Mouse (Mus musculus) MEL (cell line): Measurements from ENCODE around the gene Tspan2. TPM values are rescaled to one million over a fixed set of nuclear protein-coding genes. Genes with fewer than 3 reads are reported as not detected.

Experiments used
- DNase-seq: peaks from one replicate; pipeline ENCODE4 v3.0.0; 2011; ENCODE audit warnings: low read depth, low spot score
- H3K27ac ChIP-seq: 2 replicates; pipeline ENCODE4 v1.5.1; 2012; ENCODE audit warnings: low read depth, mild to moderate bottlenecking, control low read depth, low read length, moderate library complexity; ENCODE audit not compliant: control insufficient read depth
- H3K27me3 ChIP-seq, 2 experiments: fragments of 150-350 bp in 1 of 2; sonication (generic) in 1 of 2; 2 replicates each; pipeline ENCODE4 v1.6.1; 2012; ENCODE audit warnings: low read length in 2 of 2, mild to moderate bottlenecking in 2 of 2, improper control_type of control experiment in 1 of 2, moderate library complexity in 1 of 2; ENCODE audit not compliant: insufficient read depth in 2 of 2, control insufficient read depth in 1 of 2
- H3K36me3 ChIP-seq, 2 experiments: 2 replicates each; pipeline ENCODE4 v1.6.1; 2012 to 2014; ENCODE audit warnings: low read length in 2 of 2, improper control_type of control experiment in 1 of 2, inconsistent platforms in 1 of 2, mild to moderate bottlenecking in 1 of 2; ENCODE audit not compliant: insufficient read depth in 2 of 2, control insufficient read depth in 1 of 2
- H3K4me1 ChIP-seq, 2 experiments: fragments of 150-350 bp in 1 of 2; sonication (generic) in 1 of 2; 2 replicates each; pipeline ENCODE4 v1.6.1; 2012; ENCODE audit warnings: low read length in 2 of 2, improper control_type of control experiment in 1 of 2, mild to moderate bottlenecking in 1 of 2; ENCODE audit not compliant: insufficient read depth in 2 of 2, control insufficient read depth in 1 of 2
- H3K4me3 ChIP-seq, 2 experiments: fragments of 150-350 bp in 1 of 2; sonication (generic) in 1 of 2; 2 replicates each; pipeline ENCODE4 v1.5.1; 2012; ENCODE audit warnings: low read depth in 2 of 2, low read length in 2 of 2, mild to moderate bottlenecking in 2 of 2, moderate library complexity in 2 of 2, control low read depth in 1 of 2, improper control_type of control experiment in 1 of 2; ENCODE audit not compliant: control insufficient read depth in 1 of 2, insufficient read depth in 1 of 2
- H3K79me2 ChIP-seq: 2 replicates; pipeline ENCODE4 v1.6.1; 2012; ENCODE audit warnings: mild to moderate bottlenecking, low read length, moderate library complexity; ENCODE audit not compliant: control insufficient read depth, poor library complexity, insufficient read depth
- H3K9ac ChIP-seq: 2 replicates; pipeline ENCODE4 v1.6.1; 2012; ENCODE audit warnings: low read depth, mild to moderate bottlenecking, control low read depth, low read length, moderate library complexity; ENCODE audit not compliant: control insufficient read depth, poor library complexity, severe bottlenecking
- H3K9me3 ChIP-seq: fragments of 150-350 bp; sonication (generic); replicated peaks from 2 replicates; pipeline ENCODE4 v1.6.1; 2012; ENCODE audit warnings: mild to moderate bottlenecking, low read length, improper control_type of control experiment, moderate library complexity; ENCODE audit not compliant: insufficient read depth
- CHD2 ChIP-seq: IDR thresholded peaks from 2 replicates; pipeline ENCODE4 v1.6.1; 2011; ENCODE audit warnings: low read length, improper control_type of control experiment
- CTCF ChIP-seq, 3 experiments: IDR thresholded peaks in 2 of 3; conservative IDR thresholded peaks in 1 of 3; 2 replicates each; pipeline ENCODE4 v1.5.1; 2011 to 2012; ENCODE audit warnings: low read length in 3 of 3, low read depth in 2 of 3, mild to moderate bottlenecking in 2 of 3, improper control_type of control experiment in 1 of 3, inconsistent platforms in 1 of 3, mixed read lengths in 1 of 3, moderate library complexity in 1 of 3; ENCODE audit not compliant: control insufficient read depth in 1 of 3, insufficient read depth in 1 of 3, poor library complexity in 1 of 3, severe bottlenecking in 1 of 3
- ELF1 ChIP-seq: IDR thresholded peaks from 2 replicates; pipeline ENCODE4 v1.6.1; 2014; ENCODE audit warnings: low read depth, mild to moderate bottlenecking, inconsistent platforms, low read length, improper control_type of control experiment, moderate library complexity
- GATA1 ChIP-seq: IDR thresholded peaks from 2 replicates; pipeline ENCODE4 v1.6.1; 2011; ENCODE audit warnings: low read depth, low read length, improper control_type of control experiment
- JUND ChIP-seq: IDR thresholded peaks from 2 replicates; pipeline ENCODE4 v1.6.1; 2011; ENCODE audit warnings: low read depth, mild to moderate bottlenecking, improper control_type of control experiment, low read length
- MAFK ChIP-seq: IDR thresholded peaks from 2 replicates; pipeline ENCODE4 v1.6.1; 2011; ENCODE audit warnings: low read depth, mild to moderate bottlenecking, low read length, improper control_type of control experiment, borderline replicate concordance
- MAX ChIP-seq: IDR thresholded peaks from 2 replicates; pipeline ENCODE4 v1.6.1; 2011; ENCODE audit warnings: low read length, improper control_type of control experiment
- MEF2A ChIP-seq: IDR thresholded peaks from 2 replicates; pipeline ENCODE4 v1.6.1; 2014; ENCODE audit warnings: low read depth, mild to moderate bottlenecking, inconsistent platforms, low read length, improper control_type of control experiment; ENCODE audit not compliant: poor library complexity, insufficient replicate concordance, severe bottlenecking; ENCODE audit errors: extremely low read depth
- MXI1 ChIP-seq: IDR thresholded peaks from 2 replicates; pipeline ENCODE4 v1.6.1; 2011; ENCODE audit warnings: mild to moderate bottlenecking, low read depth, low read length, improper control_type of control experiment
- NRF1 ChIP-seq: IDR thresholded peaks from 2 replicates; pipeline ENCODE4 v1.6.1; 2014; ENCODE audit warnings: low read depth, mild to moderate bottlenecking, inconsistent platforms, low read length, improper control_type of control experiment, moderate library complexity; ENCODE audit not compliant: poor library complexity, insufficient read depth, severe bottlenecking
- POLR2AphosphoS2 ChIP-seq: IDR thresholded peaks from 2 replicates; pipeline ENCODE4 v1.6.1; 2011; ENCODE audit warnings: low read length, improper control_type of control experiment
- POLR2AphosphoS5 ChIP-seq: IDR thresholded peaks from 2 replicates; pipeline ENCODE4 v1.6.1; 2012; ENCODE audit warnings: low read depth, borderline replicate concordance, mild to moderate bottlenecking, inconsistent platforms, low read length, moderate library complexity, mixed read lengths
- RAD21 ChIP-seq: IDR thresholded peaks from 2 replicates; pipeline ENCODE4 v1.6.1; 2011; ENCODE audit warnings: mild to moderate bottlenecking, low read depth, low read length, improper control_type of control experiment
- SMC3 ChIP-seq: IDR thresholded peaks from 2 replicates; pipeline ENCODE4 v1.6.1; 2011; ENCODE audit warnings: low read depth, low read length, improper control_type of control experiment
- TCF12 ChIP-seq: IDR thresholded peaks from 2 replicates; pipeline ENCODE4 v1.6.1; 2014; ENCODE audit warnings: low read depth, mild to moderate bottlenecking, inconsistent platforms, low read length, improper control_type of control experiment, moderate library complexity
- UBTF ChIP-seq: IDR thresholded peaks from 2 replicates; pipeline ENCODE4 v1.6.1; 2012; ENCODE audit warnings: low read depth, mild to moderate bottlenecking, inconsistent platforms, low read length, improper control_type of control experiment, moderate library complexity, borderline replicate concordance; ENCODE audit not compliant: insufficient read depth
- USF2 ChIP-seq, 2 experiments: IDR thresholded peaks; 2 replicates each; pipeline ENCODE4 v1.6.1; 2011 to 2012; ENCODE audit warnings: improper control_type of control experiment in 2 of 2, low read length in 2 of 2, borderline replicate concordance in 1 of 2, inconsistent platforms in 1 of 2, low read depth in 1 of 2, mild to moderate bottlenecking in 1 of 2; ENCODE audit not compliant: insufficient read depth in 1 of 2
- ZC3H11A ChIP-seq: IDR thresholded peaks from 2 replicates; pipeline ENCODE4 v1.6.1; 2012; ENCODE audit warnings: low read depth, mild to moderate bottlenecking, inconsistent platforms, low read length, improper control_type of control experiment
- ZKSCAN1 ChIP-seq: IDR thresholded peaks from 2 replicates; pipeline ENCODE4 v1.6.1; 2012; ENCODE audit warnings: low read depth, mild to moderate bottlenecking, inconsistent platforms, low read length, improper control_type of control experiment, moderate library complexity
- polyA plus RNA-seq, 2 experiments: library from polyadenylated mRNA; stranded (reverse) in 1 of 2; unstranded in 1 of 2; fragments of >175 nt in 1 of 2; fragments of >200 nt in 1 of 2; gene quantifications; 2 replicates each; pipeline versions ENCODE4 v1.2.1 to v1.2.4; 2012; ENCODE audit warnings: low replicate concordance in 2 of 2, low read depth in 1 of 2; ENCODE audit not compliant: insufficient read length in 2 of 2, insufficient read depth in 1 of 2, missing spikeins in 1 of 2
- total RNA-seq: library from RNA; depleted of rRNA; stranded (reverse); fragments of 300-350 nt; gene quantifications from 2 replicates; pipeline ENCODE4 v1.2.3, GENCODE M21; 2012

The Tspan2 gene
- total and polyA plus RNA-seq, 3 experiments = not detected

GRCm38 (mm10) chr3:102691802-102692484, 42.4 kb upstream of the Tspan2 start:
- H3K27ac ChIP-seq = no peak overlapping the region
- no peak overlapping the region for H3K9ac ChIP-seq
- no peak for TF ChIP-seq MEF2A
- no peak for TF ChIP-seq UBTF
- TF ChIP-seq JUND = no peak
- TF ChIP-seq GATA1 = no peak
- TF ChIP-seq ZC3H11A = peak; percentile 52
- TF ChIP-seq RAD21 = peak; percentile 71
- TF ChIP-seq TCF12 = no peak
- TF ChIP-seq MXI1 = no peak
- no peak for TF ChIP-seq CHD2
- no peak for TF ChIP-seq ZKSCAN1
- peak; percentile 85; the same call in 1 of the 2 replicates for TF ChIP-seq POLR2AphosphoS5
- TF ChIP-seq CTCF (IDR thresholded peaks at IDR 0.05 in 2 of 3, conservative IDR thresholded peaks at IDR 0.05 in 1 of 3; ENCODE audit: control insufficient read depth in 1 of 3, insufficient read depth in 1 of 3, low read depth in 2 of 3, low read length in 3 of 3, poor library complexity in 1 of 3, severe bottlenecking in 1 of 3) = peak; percentile 56 to 75 (median 70)
- no peak for TF ChIP-seq NRF1
- no peak for TF ChIP-seq MAFK
- peak; percentile 73 for TF ChIP-seq SMC3
- no peak for TF ChIP-seq USF2 (IDR thresholded peaks at IDR 0.05; ENCODE audit: borderline replicate concordance in 1 of 2, insufficient read depth in 1 of 2, low read depth in 1 of 2, low read length in 2 of 2)
- TF ChIP-seq MAX = no peak
- H3K36me3 ChIP-seq = no peaks in the 10 kb centered on the region
- DNase-seq = peak; percentile 34
- no peaks in the 10 kb centered on the region for H3K79me2 ChIP-seq
- H3K27me3 ChIP-seq = no peaks in the 10 kb centered on the region
- no peaks in the 10 kb centered on the region for H3K4me1 ChIP-seq
- no peak overlapping the region for H3K4me3 ChIP-seq
- no peaks in the 10 kb centered on the region for H3K9me3 ChIP-seq

GRCm38 (mm10) chr3:102692758-102693325, 41.5 kb upstream of the Tspan2 start:
- no peaks in the 10 kb centered on the region for H3K27me3 ChIP-seq
- no peak overlapping the region for H3K27ac ChIP-seq
- H3K4me3 ChIP-seq = no peak overlapping the region
- H3K9me3 ChIP-seq = no peaks in the 10 kb centered on the region
- DNase-seq = no peak
- TF ChIP-seq NRF1 (no peak), POLR2AphosphoS2 (no peak), SMC3 (no peak), TCF12 (no peak), ELF1 (no peak), CHD2 (no peak)
- TF ChIP-seq, all 39 proteins: peak for 0
- Histone ChIP-seq H3K9ac (no peak overlapping the region), H3K36me3 (no peaks in the 10 kb centered on the region), H3K79me2 (no peaks in the 10 kb centered on the region), H3K4me1 (no peaks in the 10 kb centered on the region)
